Mouse (Mus musculus) spleen, adult 18-20 months (tissue): ENCODE data around the gene Elf4.

ENCODE experiments used
- DNase-seq, 2 experiments: peaks; one replicate each; pipeline ENCODE4 v3.0.0; 2022; ENCODE audit warnings: mixed read lengths in 2 of 2

Gene Elf4

DNA sequence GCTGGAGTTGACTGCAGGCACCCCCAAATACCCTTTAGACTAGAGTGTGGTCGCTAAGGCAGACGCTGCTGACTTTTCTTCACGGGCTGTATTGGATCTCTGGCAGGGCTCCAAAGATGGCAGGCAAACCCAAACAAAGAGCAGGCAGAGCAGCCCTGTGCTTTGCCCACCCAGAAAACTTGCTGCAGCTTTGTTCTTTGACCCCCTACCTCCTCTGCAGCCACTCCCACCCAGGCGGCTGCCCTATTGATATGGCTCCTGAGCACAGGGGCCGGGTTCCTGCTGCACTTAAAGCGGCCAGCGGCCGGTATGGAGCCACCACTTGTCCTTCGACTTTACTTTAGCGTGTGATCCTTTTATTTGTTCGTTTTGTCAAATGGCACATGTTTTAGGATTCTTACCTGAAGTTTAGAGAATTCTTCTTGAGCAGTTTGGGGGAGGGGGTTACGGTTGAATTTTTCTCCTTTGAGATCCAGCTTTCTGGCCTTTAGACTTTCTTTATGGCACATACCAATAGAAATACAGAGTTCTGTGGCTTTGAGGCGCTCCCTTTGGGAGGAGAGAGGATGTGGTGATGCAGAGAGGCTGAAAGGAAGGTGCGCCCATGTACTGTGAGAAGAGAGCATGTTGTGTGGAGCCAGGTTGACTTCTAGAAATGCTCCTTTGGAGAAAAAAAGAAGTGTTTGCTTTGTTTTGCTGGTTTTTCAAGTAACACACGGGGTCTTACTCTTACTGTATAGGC, 96.9 kb downstream of the Elf4 start:
- DNase-seq = no peak
